Mouse (Mus musculus) stomach, postnatal 0 days (tissue): ENCODE measurements at regions not wholly inside any gene's neighbourhood (a gene's known extent, or its start where the extent isn't known, plus 50 kb on each side); places are given as distances from the start of the nearest gene placed in this dataset.

ENCODE experiments used
- CTCF ChIP-seq: IDR thresholded peaks from 2 replicates; pipeline ENCODE4 v1.5.1; 2016; ENCODE audit warnings: antibody characterized with exemption, low read depth, mild to moderate bottlenecking, moderate library complexity
- EP300 ChIP-seq: optimal IDR thresholded peaks from 2 replicates; pipeline ENCODE3; 2016; ENCODE audit warnings: antibody characterized with exemption

DNA sequence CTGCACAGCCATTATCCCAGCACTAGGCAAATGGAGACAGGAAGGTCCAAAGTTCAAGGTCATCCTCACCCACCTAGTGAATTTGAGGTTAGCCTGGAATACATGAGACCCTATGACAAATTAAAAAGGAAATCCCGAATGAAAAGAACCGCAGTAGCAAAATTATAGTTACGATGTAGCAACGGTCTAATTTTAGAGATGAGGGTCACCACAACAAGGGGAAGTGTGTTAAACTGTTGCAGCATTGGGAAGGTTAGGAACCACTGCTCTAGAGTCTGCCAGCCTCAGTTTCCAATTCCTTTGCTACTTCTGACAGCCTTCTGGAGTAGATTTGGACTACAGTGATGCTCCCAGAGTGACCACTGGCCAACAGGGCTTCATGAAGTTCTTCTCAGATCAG, 121.6 kb upstream of the Efna5 start:
- TF ChIP-seq CTCF (no peak), EP300 (no peak)
